9 mouse cellular contexts compared by ENCODE assay signal in genomic region chr9:119970221-119970620, GRCm38 (mm10). TPM values are rescaled to one million over a fixed set of nuclear protein-coding genes. Genes with fewer than 3 reads are reported as not detected.
A peak's percentile ranks its signal among the peaks of the same experiment; 100 is the strongest.
DNase-seq lines count a peak whose midpoint lies in the region; ATAC-seq and TF ChIP-seq lines count a peak whose summit lies in the region.
"Had no signal": no experiment of that assay in that cellular context is flagged by ENCODE, and none has a peak within 500 bp of the region (broad histone marks: within the 10 kb centered on the region; RNA-seq: fewer than 3 reads in every experiment).

No protein-coding gene starts in this region.

- no peak overlapping the region for H3K4me3 ChIP-seq in embryonic facial prominence, embryonic 15.5 days (replicated peaks)
- H3K4me3 ChIP-seq in lung, embryonic 14.5 days (ENCODE audit: low read depth, low read length) = no peak overlapping the region
- no peak overlapping the region for H3K4me3 ChIP-seq in small intestine, adult 2 months (ENCODE audit: low read depth, low read length)
- H3K4me3 ChIP-seq: megakaryocyte, embryonic 14.5 days had no signal

- no peak overlapping the region for H3K9ac ChIP-seq in embryonic facial prominence, embryonic 15.5 days
- no peak overlapping the region for H3K9ac ChIP-seq in lung, embryonic 14.5 days

- peak; percentile 57 to 59 for DNase-seq in layer of hippocampus, postnatal 10 days (ENCODE audit: low spot score in 2 of 2)
- DNase-seq in layer of hippocampus, postnatal 25 days (ENCODE audit: extremely low spot score in 1 of 2, low spot score in 1 of 2) = no peak
- DNase-seq in adipocyte (ENCODE audit: low spot score) = peak; percentile 56
- peak; percentile 71 for DNase-seq in induced T-regulatory cell, adult 2 months (ENCODE audit: low read depth)
- DNase-seq in lung, embryonic 14.5 days = peak; percentile 64
- no peak for DNase-seq in layer of hippocampus, postnatal 14 days (ENCODE audit: low spot score in 2 of 2)

- no peak for TF ChIP-seq POLR2A in small intestine, adult 2 months (IDR thresholded peaks at IDR 0.05; ENCODE audit: low read depth, low read length)

- no peaks in the 10 kb centered on the region for H3K9me3 ChIP-seq in embryonic facial prominence, embryonic 15.5 days (replicated peaks)
- H3K9me3 ChIP-seq in lung, embryonic 14.5 days (ENCODE audit: low read depth, low read length) = no peaks in the 10 kb centered on the region
- H3K9me3 ChIP-seq: megakaryocyte, embryonic 14.5 days had no signal

- 50% methylated on average over 6 of the region's 6 CpGs for WGBS in embryonic facial prominence, embryonic 15.5 days
- 37% methylated on average over 6 of the region's 6 CpGs for WGBS in lung, embryonic 14.5 days
- 59% methylated on average over 6 of the region's 6 CpGs for WGBS in small intestine, adult 2 months

- H3K27ac ChIP-seq in embryonic facial prominence, embryonic 15.5 days (replicated peaks) = peak overlapping the region; percentile 66
- H3K27ac ChIP-seq in lung, embryonic 14.5 days (ENCODE audit: low read depth) = no peak overlapping the region
- no peak overlapping the region for H3K27ac ChIP-seq in small intestine, adult 2 months (ENCODE audit: insufficient read depth, low read depth, low read length)

- H3K4me2 ChIP-seq in embryonic facial prominence, embryonic 15.5 days (replicated peaks) = no peak overlapping the region
- H3K4me2 ChIP-seq in lung, embryonic 14.5 days = no peak overlapping the region

- peak; percentile 65 for TF ChIP-seq CTCF in lung, embryonic 14.5 days (IDR thresholded peaks at IDR 0.05; ENCODE audit: low read depth)
- TF ChIP-seq CTCF in small intestine, adult 2 months (IDR thresholded peaks at IDR 0.05; ENCODE audit: extremely low read depth, insufficient read length, insufficient replicate concordance, low read depth, low read length) = peak; percentile 39; the same call in 1 of the 2 replicates

- peaks cover 24% of the 10 kb centered on the region for H3K36me3 ChIP-seq in embryonic facial prominence, embryonic 15.5 days
- H3K36me3 ChIP-seq in lung, embryonic 14.5 days (ENCODE audit: insufficient read depth) = peaks cover 35% of the 10 kb centered on the region
- peaks cover 29% of the 10 kb centered on the region for H3K36me3 ChIP-seq in small intestine, adult 2 months (ENCODE audit: control insufficient read depth, insufficient read depth, low read length)

- H3K4me1 ChIP-seq in embryonic facial prominence, embryonic 15.5 days = peaks cover 18% of the 10 kb centered on the region
- H3K4me1 ChIP-seq in lung, embryonic 14.5 days (ENCODE audit: insufficient read depth) = peaks cover 7% of the 10 kb centered on the region; the same call in 1 of the 2 replicates
- H3K4me1 ChIP-seq in small intestine, adult 2 months (ENCODE audit: control insufficient read depth, insufficient read depth, insufficient read length, low read length) = 0 out of 2 replicates have a peak, but pooled peaks cover 2% of the 10 kb centered on the region

- ATAC-seq in embryonic facial prominence, embryonic 15.5 days (ENCODE audit: insufficient number of reproducible peaks, low FRiP score, low TSS enrichment, low read depth) = no peak
- ATAC-seq in lung, embryonic 14.5 days (ENCODE audit: insufficient read depth) = no peak

- H3K27me3 ChIP-seq in embryonic facial prominence, embryonic 15.5 days = no peaks in the 10 kb centered on the region
- H3K27me3 ChIP-seq in lung, embryonic 14.5 days (ENCODE audit: insufficient read depth, low read length) = no peaks in the 10 kb centered on the region
- H3K27me3 ChIP-seq in small intestine, adult 2 months (ENCODE audit: control insufficient read depth, insufficient read depth, low read length) = no peaks in the 10 kb centered on the region

RNA-seq across cellular contexts. Expression of gene Csrnp1, which starts 14.2 kb away (rescaled TPM):
- total RNA-seq in layer of hippocampus, postnatal 10 days (2021) = 10 to 100 TPM in 1 of 2 experiments, 1 to 10 TPM in 1; 9.9 to 10.4 TPM
- total RNA-seq in layer of hippocampus, postnatal 25 days (2021) = 10 to 100 TPM; 14.5 to 15.9 TPM
- 5.7 and 6.7 TPM in 2 replicates for polyA plus RNA-seq in embryonic facial prominence, embryonic 15.5 days (2015; fragmentation: Nextera tagmentation; extraction: Ambion mirVana)
- 2.2 and 2.7 TPM in 2 replicates for polyA plus RNA-seq in lung, embryonic 14.5 days (2014; fragmentation: Nextera tagmentation; extraction: Ambion mirVana)
- polyA plus RNA-seq in small intestine, adult 2 months (2012; rRNA removed) = 18.2 and 28.3 TPM in 2 replicates
- 10 to 100 TPM in 1 of 2 experiments, 1 to 10 TPM in 1; 8.9 to 11.9 TPM for total RNA-seq in layer of hippocampus, postnatal 14 days (2021)

RNA-seq across cellular contexts. Expression of gene Ttc21a, which starts 32.8 kb away (rescaled TPM):
- total RNA-seq in layer of hippocampus, postnatal 10 days (2021) = 1 to 10 TPM; 1.3 to 2.9 TPM
- total RNA-seq in layer of hippocampus, postnatal 25 days (2021) = 1 to 10 TPM in 1 of 2 experiments, under 1 TPM in 1; 0.71 to 1.3 TPM
- polyA plus RNA-seq in embryonic facial prominence, embryonic 15.5 days (2015; fragmentation: Nextera tagmentation; extraction: Ambion mirVana) = 1.5 and 2.6 TPM in 2 replicates
- 0.16 and 0.28 TPM in 2 replicates for polyA plus RNA-seq in lung, embryonic 14.5 days (2014; fragmentation: Nextera tagmentation; extraction: Ambion mirVana)
- not detected in 2 replicates for polyA plus RNA-seq in small intestine, adult 2 months (2012; rRNA removed)
- 1 to 10 TPM; 1.1 to 2.6 TPM for total RNA-seq in layer of hippocampus, postnatal 14 days (2021)

RNA-seq across cellular contexts. Expression of gene Gorasp1, which starts 32.9 kb away (rescaled TPM):
- 10 to 100 TPM; 28.9 to 31.2 TPM for total RNA-seq in layer of hippocampus, postnatal 10 days (2021)
- 10 to 100 TPM; 35.4 to 37.9 TPM for total RNA-seq in layer of hippocampus, postnatal 25 days (2021)
- 32.5 and 32.6 TPM in 2 replicates for polyA plus RNA-seq in embryonic facial prominence, embryonic 15.5 days (2015; fragmentation: Nextera tagmentation; extraction: Ambion mirVana)
- polyA plus RNA-seq in lung, embryonic 14.5 days (2014; fragmentation: Nextera tagmentation; extraction: Ambion mirVana) = 30.0 and 30.8 TPM in 2 replicates
- polyA plus RNA-seq in small intestine, adult 2 months (2012; rRNA removed) = 9.7 and 11.7 TPM in 2 replicates
- total RNA-seq in layer of hippocampus, postnatal 14 days (2021) = 10 to 100 TPM; 33.2 to 34.1 TPM

RNA-seq across cellular contexts. Expression of gene Xirp1, which starts 53.2 kb away (rescaled TPM):
- under 1 TPM; 0.07 to 0.09 TPM for total RNA-seq in layer of hippocampus, postnatal 10 days (2021)
- under 1 TPM; 0.07 to 0.19 TPM for total RNA-seq in layer of hippocampus, postnatal 25 days (2021)
- 2.6 and 3.6 TPM in 2 replicates for polyA plus RNA-seq in embryonic facial prominence, embryonic 15.5 days (2015; fragmentation: Nextera tagmentation; extraction: Ambion mirVana)
- polyA plus RNA-seq in lung, embryonic 14.5 days (2014; fragmentation: Nextera tagmentation; extraction: Ambion mirVana) = 0.07 and 0.87 TPM in 2 replicates
- 0.13 TPM in 1 of 2 replicates, not detected in the other for polyA plus RNA-seq in small intestine, adult 2 months (2012; rRNA removed)
- under 1 TPM; 0.14 to 0.41 TPM for total RNA-seq in layer of hippocampus, postnatal 14 days (2021)

Comparison
In these comparisons a context has a peak if more than half of its experiments do, and no peak if none do; other contexts are left out.
1. DNase-seq: peak in layer of hippocampus, postnatal 10 days (2 of 2), adipocyte (single experiment), induced T-regulatory cell, adult 2 months (single experiment) and lung, embryonic 14.5 days (single experiment); none in layer of hippocampus, postnatal 25 days (0 of 2) and layer of hippocampus, postnatal 14 days (0 of 2).